Mouse (Mus musculus) layer of hippocampus, adult 9-10 months (tissue): ENCODE data around the gene Pnpo.
A peak's percentile ranks its signal among the peaks of the same experiment; 100 is the strongest.

ENCODE experiments used
- DNase-seq: peaks from one replicate; pipeline ENCODE4 v3.0.0; 2022; ENCODE audit warnings: low spot score

Pnpo gene

GRCm38 (mm10) chr11:96969746-96970145 lies 26.0 kb upstream of the Pnpo start:
- no peak for DNase-seq

GRCm38 (mm10) chr11:96969280-96969722 lies 25.5 kb upstream of the Pnpo start:
- no peak for DNase-seq

DNA sequence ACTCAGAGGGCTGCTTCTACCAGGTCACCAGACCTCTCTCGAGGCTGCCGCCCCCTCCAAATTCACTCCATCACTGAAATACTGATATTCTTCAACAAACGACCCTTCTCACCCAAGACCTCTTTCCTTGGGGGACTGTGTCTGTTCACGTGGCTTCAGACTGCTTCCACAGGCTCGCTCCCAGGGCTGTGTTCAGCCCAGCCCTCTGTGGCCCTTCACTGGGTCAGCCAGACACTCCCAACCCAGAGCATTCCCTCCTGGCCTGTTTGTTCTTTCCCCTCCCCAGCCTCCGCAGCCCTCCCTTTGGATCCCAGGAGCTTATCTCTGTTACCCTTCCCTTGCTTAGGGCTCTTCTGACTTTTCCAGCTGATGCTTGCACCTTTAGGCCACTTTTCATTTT lies 24.7 kb upstream of the Pnpo start:
- DNase-seq: no peak

- no peak for DNase-seq
These were observed 23.9 kb upstream of the Pnpo start for GRCm38 (mm10) chr11:96967544-96968269.

DNA sequence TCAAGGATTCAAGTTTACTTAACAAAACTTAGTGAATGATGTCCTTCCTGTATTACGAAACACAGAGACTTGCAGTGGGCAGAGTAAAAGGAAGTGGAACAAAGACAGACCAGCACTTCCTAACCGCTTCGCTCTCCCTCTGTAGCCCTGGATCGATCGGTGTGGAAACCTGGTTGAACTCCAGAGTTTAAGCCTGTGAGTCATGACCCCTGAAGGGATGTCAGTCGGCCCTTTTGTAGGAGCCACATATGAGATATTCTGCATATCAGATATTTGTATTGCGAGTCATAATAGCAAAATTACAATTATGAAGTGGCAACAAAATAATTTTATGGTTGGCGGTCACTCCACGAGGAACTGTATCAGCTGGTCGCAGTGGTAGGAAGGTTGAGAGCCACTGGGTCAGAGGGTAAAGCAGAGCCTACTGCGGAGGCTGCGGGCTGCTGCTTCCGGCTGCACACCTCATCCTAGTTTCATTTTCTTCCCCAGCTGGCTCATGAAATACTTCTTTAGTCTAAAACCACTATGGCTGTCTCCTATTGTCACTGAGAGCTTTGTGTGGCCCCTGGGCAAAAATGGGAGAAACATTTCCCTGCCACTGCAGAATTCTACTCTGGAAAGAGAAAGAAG lies 23.2 kb upstream of the Pnpo start:
- DNase-seq: no peak

- no peak for DNase-seq
These were observed 22.4 kb upstream of the Pnpo start for GRCm38 (mm10) chr11:96966172-96966571.

DNA sequence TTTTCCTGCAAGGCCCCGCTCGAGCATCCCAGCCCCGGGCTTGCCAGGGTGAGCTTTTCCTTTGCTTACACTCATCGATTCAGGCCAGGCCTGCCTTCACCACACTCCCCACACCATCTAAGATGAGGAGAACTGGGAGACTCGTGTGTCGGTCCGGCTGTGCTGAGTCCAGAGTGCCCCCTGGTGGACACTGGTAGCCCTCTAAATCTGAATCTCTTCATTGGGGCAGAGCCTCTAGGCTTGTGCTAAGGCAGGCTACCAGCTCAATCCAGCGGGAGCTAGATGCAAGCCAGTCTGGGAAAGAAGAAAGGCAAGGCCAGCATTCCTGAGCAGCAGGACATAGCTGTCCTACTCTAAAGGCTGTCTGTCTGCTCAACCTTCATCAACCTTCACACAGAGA lies 19.8 kb upstream of the Pnpo start:
- peak; percentile 84 for DNase-seq

DNA sequence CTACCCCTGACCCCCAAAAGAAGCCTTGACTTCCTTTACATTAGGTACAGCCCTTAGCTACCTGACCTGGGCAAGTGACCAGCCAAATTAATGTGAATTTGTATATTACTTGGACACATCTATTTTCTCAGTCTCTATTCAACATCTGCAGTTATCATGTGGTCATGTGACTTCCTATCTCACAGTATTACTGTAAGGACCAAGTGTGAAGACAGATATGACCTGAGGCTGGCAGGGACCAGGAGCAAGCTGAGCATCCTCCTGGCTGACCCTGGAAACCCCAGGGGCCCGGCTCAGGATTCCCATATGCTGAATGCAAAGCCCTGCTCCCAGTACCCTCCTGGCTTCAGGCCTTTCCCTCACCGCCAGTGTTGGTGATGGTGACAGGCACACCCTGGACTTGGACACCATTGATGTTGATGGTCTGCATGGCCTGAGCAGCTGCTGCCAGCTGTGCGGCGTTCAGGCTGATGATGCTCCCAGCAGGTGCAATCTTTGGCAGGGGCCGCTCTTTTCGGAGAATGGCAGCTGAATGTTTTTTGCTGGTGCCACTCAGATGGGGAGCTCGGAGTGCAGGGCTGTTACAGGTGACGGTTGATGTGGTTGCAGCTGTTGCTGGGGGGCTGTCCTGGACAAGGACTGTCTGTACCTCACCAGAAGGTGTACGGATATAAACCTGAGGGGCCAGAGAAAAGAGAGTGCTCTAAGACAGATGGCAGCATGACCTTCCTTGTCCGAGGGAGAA lies 13.4 kb upstream of the Pnpo start:
- DNase-seq: no peak

GRCm38 (mm10) chr11:96956009-96956724 lies 12.4 kb upstream of the Pnpo start:
- no peak for DNase-seq

GRCm38 (mm10) chr11:96955094-96955493 lies 11.3 kb upstream of the Pnpo start:
- DNase-seq: no peak

- DNase-seq: no peak
These were observed 9.1 kb upstream of the Pnpo start for GRCm38 (mm10) chr11:96952896-96953295.

GRCm38 (mm10) chr11:96952426-96952825 lies 8.6 kb upstream of the Pnpo start:
- DNase-seq: no peak

DNA sequence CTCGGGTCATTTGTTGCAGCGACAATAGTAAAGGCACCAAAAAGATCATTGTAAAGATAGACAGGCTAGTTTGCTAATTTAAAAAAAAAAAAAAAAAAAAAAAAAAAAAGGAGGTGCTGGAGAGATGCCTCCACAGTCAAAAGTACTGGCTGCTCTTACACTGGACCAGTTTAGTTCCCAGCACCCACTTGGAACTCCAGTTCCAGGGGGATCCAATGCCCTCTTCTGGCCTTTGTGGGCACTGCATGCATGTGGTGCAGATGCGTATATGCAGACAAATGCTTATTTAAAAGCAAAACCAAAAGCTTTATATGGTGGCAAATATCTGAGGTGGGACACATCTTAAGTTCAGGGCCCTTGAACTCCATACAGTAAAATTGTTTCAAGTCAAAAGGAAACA lies 7.0 kb upstream of the Pnpo start:
- DNase-seq: no peak

DNA sequence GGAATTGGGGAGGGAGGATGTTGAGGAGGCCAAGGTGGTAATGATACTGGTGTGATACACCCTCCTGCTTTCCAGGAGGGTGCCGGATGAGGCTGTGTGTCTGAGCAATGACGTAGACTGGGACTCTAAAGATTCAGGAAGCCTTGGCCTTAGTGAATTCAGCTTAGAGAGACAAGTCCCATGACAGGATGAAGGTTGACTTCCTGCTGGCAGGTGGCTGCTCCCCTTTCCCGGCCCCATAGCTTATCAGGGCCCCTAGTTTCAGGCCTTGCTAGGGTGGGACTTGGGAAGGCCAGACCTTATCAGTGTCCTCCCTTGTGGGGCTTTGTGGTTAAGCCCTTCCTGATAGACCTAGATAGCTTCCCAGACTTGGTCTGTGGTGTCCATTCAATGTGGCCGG lies 4.1 kb upstream of the Pnpo start:
- DNase-seq: no peak

DNA sequence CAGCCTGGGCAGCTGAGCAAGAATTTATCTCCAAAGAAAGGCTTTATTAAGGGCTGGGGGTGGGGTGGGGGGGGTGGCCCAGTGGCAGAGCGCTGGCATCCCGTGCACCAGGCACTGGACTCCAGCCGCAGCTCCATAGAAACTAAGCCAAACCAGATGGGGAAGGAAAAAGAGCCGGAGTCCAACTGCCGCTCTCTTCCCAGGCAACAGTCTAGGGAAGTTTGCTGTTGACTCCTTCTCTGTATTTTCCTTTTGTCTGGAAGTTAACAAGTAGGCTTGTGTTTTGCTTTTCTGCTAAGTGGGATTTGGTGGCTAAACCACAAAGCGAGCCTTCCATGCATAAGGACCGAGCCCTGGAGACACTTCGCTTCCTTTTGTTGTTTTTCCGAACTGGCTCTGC lies 2.7 kb upstream of the Pnpo start:
- DNase-seq: no peak

DNA sequence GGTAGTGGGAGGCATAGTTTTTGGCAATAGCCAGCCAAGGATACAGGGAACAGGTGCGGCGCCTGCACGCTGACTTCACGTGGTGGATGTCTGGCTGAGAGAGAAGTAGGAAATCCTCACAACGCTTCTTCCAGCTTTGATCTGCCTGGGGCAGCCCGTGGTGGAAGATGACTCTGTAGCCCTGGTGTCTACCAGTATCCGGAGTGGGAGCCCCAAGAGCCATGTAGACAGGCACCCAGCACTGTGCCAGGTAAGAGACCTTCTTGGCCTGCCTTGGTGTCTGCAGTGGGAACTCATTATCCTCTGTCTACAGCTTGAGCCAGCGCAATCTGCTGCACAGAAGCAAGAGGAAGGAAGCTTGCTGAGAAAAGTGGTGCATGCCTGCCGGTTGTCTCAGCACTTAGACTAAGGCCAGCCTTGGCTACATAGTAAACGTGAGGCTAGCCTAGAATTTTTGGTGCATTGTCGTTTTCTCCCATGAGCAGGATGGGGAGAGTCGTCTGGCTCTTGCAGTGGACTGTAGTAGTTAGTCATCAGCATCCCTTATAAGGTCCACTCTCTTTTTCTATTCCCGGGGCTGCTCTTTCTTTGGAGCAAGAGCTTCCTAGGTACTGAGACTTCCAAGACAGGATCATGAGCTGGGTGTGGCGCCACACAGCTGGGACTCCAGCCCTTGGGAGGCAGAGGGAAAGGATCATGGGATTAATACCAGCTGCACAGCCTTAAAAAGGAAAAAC lies 1.2 kb upstream of the Pnpo start:
- DNase-seq: no peak

DNA sequence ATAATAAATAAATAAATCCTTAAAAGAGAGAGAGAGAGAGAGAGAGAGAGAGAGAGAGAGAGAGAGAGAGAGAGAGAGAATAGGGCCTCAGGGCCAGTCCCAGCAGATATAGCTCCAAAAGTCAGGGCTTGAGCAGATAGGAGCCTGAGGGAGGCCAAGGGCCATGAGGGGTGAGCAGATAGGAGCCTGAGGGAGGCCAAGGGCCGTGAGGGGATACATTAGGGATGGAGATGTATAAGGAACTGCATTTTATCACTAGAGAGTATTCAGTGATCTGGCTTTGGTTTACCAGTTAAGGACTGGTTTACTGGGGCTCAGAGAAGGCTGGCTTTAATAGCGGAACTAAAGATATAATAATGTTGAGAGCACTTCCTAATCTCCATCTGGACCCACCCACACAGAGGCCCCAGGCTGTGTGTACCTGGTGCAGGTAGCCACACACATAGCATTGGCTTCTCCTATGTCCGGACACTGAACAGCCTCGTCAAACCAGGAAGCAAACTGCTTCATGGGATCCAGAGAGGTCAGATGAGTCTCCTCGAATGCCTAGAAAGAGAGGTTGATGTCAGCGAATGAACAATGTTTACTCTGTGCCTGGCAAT lies 1.7 kb downstream of the Pnpo start:
- DNase-seq: no peak

DNA sequence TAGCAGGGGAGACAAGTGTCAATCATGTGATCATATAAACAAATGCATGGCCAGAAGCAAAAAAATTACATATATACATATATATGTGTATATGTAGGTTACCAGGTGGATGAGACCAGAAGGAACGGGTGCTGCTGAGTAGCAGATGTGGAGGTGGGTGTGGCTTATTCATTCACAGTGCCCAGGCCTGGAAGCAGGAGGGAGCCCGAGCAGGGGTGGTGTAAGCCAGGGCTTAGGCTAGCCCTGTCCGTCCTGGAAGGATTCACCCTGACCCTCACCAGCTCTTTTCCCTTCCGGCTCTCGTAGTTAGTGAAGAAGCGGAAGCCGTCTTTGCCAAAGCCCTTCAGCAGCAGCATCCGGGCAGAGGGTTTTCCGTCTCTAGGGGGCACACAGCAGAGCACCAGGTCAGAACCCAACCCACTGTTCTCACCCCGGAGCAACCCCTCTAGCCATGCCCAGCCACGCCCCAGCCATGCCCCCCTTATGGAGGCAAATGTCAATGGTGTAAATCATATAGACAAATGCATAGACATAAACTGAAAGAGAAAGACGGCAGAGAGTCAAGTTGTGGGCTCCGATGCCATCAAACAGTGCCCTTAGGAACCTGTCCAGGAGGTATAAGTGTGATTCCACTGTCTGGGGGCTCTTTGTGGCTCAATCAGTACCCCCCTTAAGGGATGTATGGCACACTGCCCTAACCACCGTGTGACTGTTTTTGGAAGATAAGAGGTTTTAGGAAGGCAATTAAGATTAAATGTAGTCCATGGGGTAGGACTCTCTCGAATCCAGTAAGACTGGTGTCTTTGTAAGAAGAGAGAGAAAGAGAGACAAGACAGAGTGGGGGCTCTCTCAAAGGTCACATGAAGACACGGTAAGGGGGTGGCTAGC lies 3.0 kb downstream of the Pnpo start:
- DNase-seq: no peak

- no peak for DNase-seq
These were observed 5.4 kb downstream of the Pnpo start for GRCm38 (mm10) chr11:96938426-96938800.
